Mouse (Mus musculus) CD4-positive, CD25-positive, alpha-beta regulatory T cell, adult 9 weeks (primary cell): ENCODE measurements around the gene Tcea2. TPM values are rescaled to one million over a fixed set of nuclear protein-coding genes. Genes with fewer than 3 reads are reported as not detected.

Experiments
- polyA plus RNA-seq: library from polyadenylated mRNA; unstranded; fragments of 100-300 nt; shearing (Covaris generic); gene quantifications from one replicate; pipeline ENCODE4 v1.2.1, GENCODE M21; 2017

Tcea2 gene
- polyA plus RNA-seq = 16.3 TPM

DNA sequence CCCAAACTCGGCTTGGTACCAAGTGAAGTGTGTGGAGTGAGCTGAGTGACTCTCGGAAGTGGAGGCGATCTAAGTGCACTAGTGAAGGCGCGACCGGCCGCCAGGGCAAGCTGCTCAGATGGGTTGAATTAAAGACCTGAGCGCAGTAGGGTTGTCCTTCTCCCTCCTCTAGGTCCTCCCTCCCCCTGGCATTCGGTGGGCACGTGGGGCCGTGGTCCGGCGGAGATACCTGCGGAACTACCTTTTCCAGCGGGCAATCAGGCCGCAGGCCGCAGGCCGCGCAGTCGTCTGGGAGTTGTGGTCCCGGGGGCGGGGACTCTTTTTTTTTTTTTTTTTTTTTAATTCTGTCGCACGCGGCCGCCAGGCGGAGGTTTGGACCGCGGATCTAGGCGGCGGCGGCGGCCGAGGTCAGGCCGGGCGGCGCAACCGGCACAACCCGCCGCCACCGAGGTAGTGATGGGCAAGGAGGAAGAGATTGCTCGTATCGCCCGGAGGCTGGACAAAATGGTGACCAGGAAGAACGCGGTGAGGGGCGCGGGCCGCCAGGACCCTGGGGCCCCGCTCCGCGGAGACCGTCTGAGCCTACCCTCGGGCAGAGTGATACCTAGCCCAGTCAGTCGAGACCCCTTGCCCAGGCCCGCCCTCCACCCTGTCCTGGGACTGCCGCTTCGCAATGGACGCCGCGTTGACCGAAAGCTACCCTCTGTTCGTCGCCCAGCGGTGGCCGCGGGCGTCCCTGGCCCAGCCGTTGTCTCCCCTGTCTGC is at the start of gene Tcea2:
Gene Tcea2, plus strand, starts transcription at position 360 of the 765 bp plus-strand sequence.

DNA sequence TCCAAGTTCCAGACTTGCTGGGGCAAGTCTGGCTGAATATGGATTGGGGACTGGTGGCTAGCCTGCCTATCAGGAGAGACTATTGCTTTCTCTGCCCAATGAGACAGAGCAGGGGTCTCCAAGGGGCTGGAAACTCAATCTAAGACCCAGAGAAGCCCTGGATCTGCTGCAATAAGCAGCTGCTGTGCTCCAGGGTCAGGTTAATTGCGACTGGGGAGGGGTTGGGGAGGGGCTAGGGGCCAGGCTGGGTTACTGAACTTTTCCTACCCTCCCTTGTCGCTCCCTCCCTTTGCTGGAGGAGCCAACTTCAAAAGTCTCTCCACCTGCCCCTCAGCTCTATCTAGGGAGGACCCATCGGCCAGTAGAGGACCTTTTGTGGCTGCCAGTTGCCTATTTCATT is 23.4 kb upstream of the Tcea2 start, which contains the start of gene Gm29797:
Gene Gm29797, plus strand, starts transcription at position 301 of the 400 bp plus-strand sequence.

DNA sequence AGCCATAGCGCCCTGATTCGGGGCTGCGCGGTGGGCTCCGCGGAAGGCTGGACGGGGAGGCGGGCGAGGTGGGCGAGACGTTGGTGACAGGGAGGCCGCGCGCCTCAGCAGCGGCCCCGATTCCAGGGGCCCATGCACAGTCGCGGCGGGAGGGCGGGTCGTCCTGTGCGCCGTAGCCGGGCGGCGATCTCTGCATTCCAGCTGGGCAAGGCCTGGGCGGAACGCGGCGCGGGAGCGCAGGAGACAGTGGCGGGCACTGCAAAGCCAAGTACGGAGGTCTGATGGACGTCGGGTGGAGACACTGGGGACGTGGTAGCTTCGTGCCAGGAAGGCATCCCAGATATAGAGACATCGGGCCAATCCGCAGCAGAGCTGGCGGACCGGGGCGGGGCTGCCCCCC is 8.8 kb upstream of the Tcea2 start, which contains the start of gene Sox18:
Gene Sox18, minus strand, starts transcription at position 315 of the 400 bp plus-strand sequence.

DNA sequence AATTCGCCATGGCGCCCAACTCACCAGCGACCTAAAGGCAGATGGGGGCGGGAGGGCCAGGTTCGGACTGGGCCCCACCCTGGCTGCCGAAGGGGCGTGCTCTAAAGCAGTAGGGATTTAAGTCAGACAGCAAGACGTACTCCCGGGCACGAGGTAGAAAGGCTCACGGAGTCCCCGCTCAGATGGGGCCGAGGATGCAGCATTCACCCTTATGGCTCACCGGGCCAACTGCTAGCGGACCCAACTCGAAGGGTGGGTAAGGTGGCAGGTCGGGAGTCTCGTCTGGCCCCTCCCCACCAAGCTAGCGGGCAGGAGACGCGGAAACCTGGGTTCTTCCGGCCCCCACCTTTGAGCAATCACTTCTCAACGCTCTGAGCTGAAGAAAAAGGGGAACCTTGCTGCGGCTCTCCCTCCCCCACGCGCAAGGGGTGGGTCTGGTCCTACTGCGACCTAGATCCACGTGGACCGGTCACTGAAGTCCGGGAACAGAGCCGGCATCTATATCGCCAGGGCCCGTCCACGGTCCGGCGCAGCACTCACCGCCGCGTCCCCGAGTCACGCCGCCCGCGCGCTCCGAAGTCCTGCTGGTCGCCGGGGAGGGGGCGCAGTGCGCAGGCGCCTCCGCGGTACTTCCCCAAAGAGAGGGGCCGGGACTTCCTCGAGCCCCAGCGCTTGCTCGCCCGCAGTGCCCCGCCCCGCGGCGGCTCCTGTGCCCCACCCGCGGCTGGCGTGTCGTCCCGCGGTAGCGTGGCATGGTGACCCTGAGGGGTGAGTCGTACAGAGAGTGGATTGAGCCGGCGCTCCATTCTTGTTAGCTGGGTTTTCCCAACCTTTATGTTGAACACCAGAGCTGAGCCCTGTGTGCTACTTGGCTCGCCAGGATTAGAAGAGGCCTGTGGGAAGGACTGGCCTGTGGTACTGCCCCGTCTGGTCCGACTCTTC is 13.5 kb downstream of the Tcea2 start, which contains the start of gene Rgs19:
Gene Rgs19, minus strand, starts transcription at position 639 of the 942 bp plus-strand sequence.

DNA sequence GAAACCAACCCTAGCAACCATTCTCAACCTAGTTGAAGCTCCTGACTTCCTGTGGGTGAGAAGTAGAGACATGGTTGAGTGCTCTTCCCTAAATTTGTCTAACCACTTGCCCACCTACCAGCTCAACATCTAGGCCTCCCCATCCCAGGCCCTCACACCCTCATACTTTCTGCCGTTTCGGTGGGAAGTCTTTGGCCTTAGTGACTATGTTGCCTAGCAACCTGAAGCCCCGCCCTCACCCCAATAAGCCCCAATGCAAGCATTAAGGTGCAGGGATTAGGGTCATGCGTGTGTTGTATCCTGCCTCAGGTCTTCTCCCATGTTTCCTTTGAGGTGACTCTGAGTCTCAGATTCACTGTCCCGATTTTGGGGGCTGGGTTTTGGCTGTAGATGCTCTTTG is 18.1 kb downstream of the Tcea2 start, which contains the start of gene Lkaaear1:
Gene Lkaaear1, minus strand, starts transcription at position 202 of the 400 bp plus-strand sequence.

DNA sequence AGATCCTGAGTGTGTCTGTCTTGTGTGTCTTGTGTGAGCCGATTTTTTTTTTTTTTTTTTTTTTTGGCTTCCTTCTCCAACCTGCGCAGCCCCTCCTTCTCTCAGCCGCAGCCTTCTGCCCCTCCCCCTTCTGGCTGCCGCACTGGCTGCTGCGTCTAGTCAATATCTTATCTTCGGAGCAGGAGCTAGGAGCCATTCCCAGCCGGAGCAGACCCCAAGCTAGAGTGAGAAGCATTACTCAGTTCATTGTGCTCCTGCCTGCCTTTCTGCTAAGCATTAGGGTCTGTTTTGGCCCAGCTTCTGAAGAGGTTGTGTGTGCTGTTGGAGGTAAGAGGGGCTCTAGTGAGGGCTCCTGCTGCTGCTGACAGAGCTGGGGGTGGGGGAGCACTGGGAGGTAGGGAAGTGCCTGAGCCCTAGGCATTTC is 34.8 kb downstream of the Tcea2 start, which contains the start of gene Oprl1:
Gene Oprl1, plus strand, starts transcription at position 114 of the 424 bp plus-strand sequence.

Other genes starting within 250 kb of the Tcea2 start
- gene Zbtb46, start 220.9 kb upstream of the Tcea2 start, polyA plus RNA-seq = 1.5 TPM
- not detected for gene Abhd16b, start 187.1 kb upstream of the Tcea2 start, polyA plus RNA-seq
- 105 TPM for gene Tpd52l2, start 183.2 kb upstream of the Tcea2 start, polyA plus RNA-seq
- gene Dnajc5, start 159.8 kb upstream of the Tcea2 start, polyA plus RNA-seq = 85.7 TPM
- gene Uckl1, start 95.4 kb upstream of the Tcea2 start, polyA plus RNA-seq = 197 TPM
- gene Prpf6, start 88.4 kb upstream of the Tcea2 start, polyA plus RNA-seq = 102 TPM
- 18.5 TPM for gene Zfp512b, start 87.5 kb upstream of the Tcea2 start, polyA plus RNA-seq
- 6.1 TPM for gene Samd10, start 81.1 kb upstream of the Tcea2 start, polyA plus RNA-seq
- not detected for gene Gm29797, start 23.3 kb upstream of the Tcea2 start, polyA plus RNA-seq
- gene Sox18, start 8.7 kb upstream of the Tcea2 start, polyA plus RNA-seq = not detected
- 239 TPM for gene Rgs19, start 13.7 kb downstream of the Tcea2 start, polyA plus RNA-seq
- not detected for gene Lkaaear1, start 18.1 kb downstream of the Tcea2 start, polyA plus RNA-seq
- gene Oprl1, start 34.7 kb downstream of the Tcea2 start, polyA plus RNA-seq = 0.27 TPM
- not detected for gene Myt1, start 83.0 kb downstream of the Tcea2 start, polyA plus RNA-seq
- 85.1 TPM for gene Pcmtd2, start 157.5 kb downstream of the Tcea2 start, polyA plus RNA-seq
- 32.1 TPM for gene Polr3k, start 184.0 kb downstream of the Tcea2 start, polyA plus RNA-seq